Mouse (Mus musculus): ENCODE data around the gene Blvra.
A peak's percentile ranks its signal among the peaks of the same experiment; 100 is the strongest.

Blvra gene

GRCm38 (mm10) chr2:127137838-127138420 is 67.5 kb downstream of the Blvra start:
- DNase-seq: no peak

- no peak for DNase-seq
Observed at GRCm38 (mm10) chr2:127138449-127138848, 68.0 kb downstream of the Blvra start.

- no peak for DNase-seq
Observed at GRCm38 (mm10) chr2:127139094-127139493, 68.6 kb downstream of the Blvra start.

GRCm38 (mm10) chr2:127139605-127140004 is 69.1 kb downstream of the Blvra start:
- DNase-seq: no peak

- DNase-seq: no peak
Observed at GRCm38 (mm10) chr2:127140011-127140410, 69.5 kb downstream of the Blvra start.

- no peak for DNase-seq
Observed at GRCm38 (mm10) chr2:127142031-127142430, 71.6 kb downstream of the Blvra start.

GRCm38 (mm10) chr2:127142577-127143157 is 72.2 kb downstream of the Blvra start:
- DNase-seq: no peak

- DNase-seq: peak; percentile 16
Observed at GRCm38 (mm10) chr2:127143158-127144063, 72.9 kb downstream of the Blvra start, which contains the start of gene Itpripl1. Gene Itpripl1, minus strand, starts transcription at chr2:127143442.

- DNase-seq: no peak
Observed at GRCm38 (mm10) chr2:127145699-127146098, 75.2 kb downstream of the Blvra start.

All from cerebellum, adult 8-10 months (tissue).